Mouse (Mus musculus) cortical plate, adult 2 months (tissue): ENCODE measurements at regions not wholly inside any gene's neighbourhood (a gene's known extent, or its start where the extent isn't known, plus 50 kb on each side); places are given as distances from the start of the nearest gene placed in this dataset.
"Not testable (repeated sequence)": the region's sequence is repeated elsewhere in the genome, so short reads cannot be mapped to it uniquely, and the experiment has no call there.

ENCODE experiments used
- H3K27ac ChIP-seq: fragments of 200-500 bp; 2 replicates; pipeline ENCODE4 v1.5.1; 2012; ENCODE audit warnings: low read length, control low read depth, inconsistent platforms; ENCODE audit not compliant: insufficient read depth
- H3K4me1 ChIP-seq: fragments of 200-500 bp; 2 replicates; pipeline ENCODE4 v1.6.1; 2011; ENCODE audit warnings: low read length; ENCODE audit not compliant: control insufficient read depth, insufficient read depth
- H3K4me3 ChIP-seq: fragments of 200-500 bp; 2 replicates; pipeline ENCODE4 v1.5.1; 2011; ENCODE audit warnings: mild to moderate bottlenecking, low read length, control low read depth; ENCODE audit not compliant: insufficient read depth
- CTCF ChIP-seq: fragments of 200-500 bp; IDR thresholded peaks from 2 replicates; pipeline ENCODE4 v1.5.1; 2011; ENCODE audit warnings: mild to moderate bottlenecking, control low read depth, low read length; ENCODE audit not compliant: insufficient read depth; ENCODE audit errors: extremely low read depth
- POLR2A ChIP-seq: fragments of 200-500 bp; IDR thresholded peaks from 2 replicates; pipeline ENCODE4 v1.6.1; 2011; ENCODE audit warnings: mild to moderate bottlenecking, low read length, control low read depth; ENCODE audit not compliant: insufficient read depth; ENCODE audit errors: extremely low read depth

GRCm38 (mm10) chr2:78024981-78025565, 78.9 kb upstream of the Cwc22 start:
- Histone ChIP-seq H3K27ac (no peak overlapping the region), H3K4me1 (no peaks in the 10 kb centered on the region), H3K4me3 (no peak overlapping the region)
- no peak for TF ChIP-seq POLR2A

DNA sequence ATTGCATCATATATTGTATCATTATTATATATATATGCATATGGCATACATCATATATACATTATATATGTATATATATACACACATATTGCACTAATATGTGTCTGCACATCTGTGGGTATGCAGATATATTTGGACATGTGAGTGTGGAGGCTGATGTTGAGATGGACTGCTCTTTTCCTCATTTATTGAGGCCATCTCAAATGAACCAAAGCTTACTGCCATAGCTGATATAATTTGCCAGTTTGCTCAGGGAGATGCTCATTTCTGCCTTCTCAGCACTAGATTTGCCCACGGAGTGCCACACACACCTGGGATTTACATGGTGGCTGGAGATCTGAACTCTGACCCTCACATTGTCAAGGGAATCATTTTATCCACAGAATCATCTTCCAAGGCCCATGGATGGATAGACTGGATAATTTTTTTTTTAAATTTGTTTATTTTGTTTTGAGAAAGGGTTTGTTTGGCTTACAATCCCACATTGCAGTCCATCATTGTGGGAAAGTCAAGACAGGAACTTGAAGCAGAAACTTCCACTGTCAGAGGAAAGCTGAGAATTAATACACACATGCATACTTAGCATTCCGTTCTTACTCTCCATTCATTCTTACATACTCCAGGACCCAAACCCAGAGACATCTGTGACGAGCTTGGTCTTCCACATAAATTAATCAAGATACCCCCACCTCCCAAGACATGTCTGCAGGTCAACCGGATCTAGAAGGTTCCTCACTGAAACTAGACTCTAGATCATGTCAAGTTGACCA, 77.9 kb upstream of the Cwc22 start:
- no peaks in the 10 kb centered on the region for H3K4me1 ChIP-seq
- TF ChIP-seq CTCF (no peak), POLR2A (no peak)
- H3K27ac ChIP-seq: no peak overlapping the region
- no peak overlapping the region for H3K4me3 ChIP-seq

DNA sequence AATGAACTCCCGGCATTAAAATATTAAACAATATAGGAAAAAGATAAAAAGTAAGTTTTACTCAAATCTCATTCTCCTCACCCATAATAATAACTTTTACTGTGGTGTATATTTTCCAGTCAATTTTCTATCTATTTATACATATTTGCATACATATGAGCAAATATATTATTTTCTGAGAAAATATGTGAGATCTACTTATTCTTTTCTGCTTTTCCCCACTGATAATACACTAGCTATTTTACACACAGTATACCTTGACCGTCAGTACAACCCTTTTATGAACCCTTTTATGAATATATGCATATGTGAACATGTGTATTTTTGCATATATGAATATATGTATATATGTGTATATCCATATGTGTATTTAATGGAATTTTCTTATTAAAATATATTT, 77.2 kb upstream of the Cwc22 start:
- H3K4me1 ChIP-seq: no peaks in the 10 kb centered on the region

DNA sequence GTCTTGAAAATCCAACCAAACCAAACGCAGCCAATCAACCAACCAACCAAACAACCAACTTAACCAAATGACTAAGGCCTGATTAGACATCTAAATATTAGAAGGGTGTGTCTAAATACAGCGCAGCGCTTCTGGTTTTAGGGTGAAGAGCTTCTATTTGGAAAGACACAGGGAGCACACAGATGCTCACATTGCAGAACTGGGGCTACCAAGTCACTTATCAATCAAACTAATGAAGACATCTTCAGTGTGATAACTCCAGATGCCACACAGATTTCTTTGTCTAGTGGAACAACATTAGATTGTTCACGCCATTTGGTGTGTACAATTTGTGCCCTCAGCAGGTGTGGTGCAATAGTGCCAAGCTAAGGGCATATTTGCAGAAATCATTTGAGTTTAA, 76.6 kb upstream of the Cwc22 start:
- Histone ChIP-seq H3K4me1 (no peaks in the 10 kb centered on the region), H3K4me3 (no peak overlapping the region), H3K27ac (no peak overlapping the region)
- no peak for TF ChIP-seq POLR2A
- no peak for TF ChIP-seq CTCF

More for the DNA sequence above, 77.2 kb upstream of the Cwc22 start:
- TF ChIP-seq POLR2A: no peak
- no peak for TF ChIP-seq CTCF
- Histone ChIP-seq H3K4me3 (no peak overlapping the region), H3K27ac (no peak overlapping the region)

DNA sequence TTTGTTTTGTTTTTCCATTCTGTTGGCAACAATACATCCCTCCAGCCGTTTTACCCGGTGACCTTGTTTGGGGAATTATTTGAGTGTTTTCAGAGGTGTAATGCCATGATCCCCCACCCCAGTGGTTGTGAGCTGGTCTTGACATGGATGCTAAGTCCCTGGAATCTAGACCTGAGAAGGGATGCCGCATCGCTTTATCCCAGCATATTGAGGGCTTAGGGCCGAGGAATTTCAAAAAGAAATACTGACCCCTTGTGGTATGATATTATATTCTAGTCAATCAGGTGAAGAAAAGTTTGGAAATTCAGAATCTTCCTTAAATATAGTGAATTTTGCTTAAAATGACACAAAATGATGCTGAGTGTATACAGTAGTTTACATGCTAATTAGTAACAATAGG, 75.7 kb upstream of the Cwc22 start:
- TF ChIP-seq CTCF (peak; percentile 49; the same call in 1 of the 2 replicates), POLR2A (no peak)
- no peak overlapping the region for H3K4me3 ChIP-seq
- H3K4me1 ChIP-seq: no peaks in the 10 kb centered on the region
- no peak overlapping the region for H3K27ac ChIP-seq

GRCm38 (mm10) chr2:78021356-78021900, 75.3 kb upstream of the Cwc22 start:
- Histone ChIP-seq H3K27ac (no peak overlapping the region), H3K4me3 (no peak overlapping the region), H3K4me1 (no peaks in the 10 kb centered on the region)
- TF ChIP-seq POLR2A (no peak), CTCF (no peak)

DNA sequence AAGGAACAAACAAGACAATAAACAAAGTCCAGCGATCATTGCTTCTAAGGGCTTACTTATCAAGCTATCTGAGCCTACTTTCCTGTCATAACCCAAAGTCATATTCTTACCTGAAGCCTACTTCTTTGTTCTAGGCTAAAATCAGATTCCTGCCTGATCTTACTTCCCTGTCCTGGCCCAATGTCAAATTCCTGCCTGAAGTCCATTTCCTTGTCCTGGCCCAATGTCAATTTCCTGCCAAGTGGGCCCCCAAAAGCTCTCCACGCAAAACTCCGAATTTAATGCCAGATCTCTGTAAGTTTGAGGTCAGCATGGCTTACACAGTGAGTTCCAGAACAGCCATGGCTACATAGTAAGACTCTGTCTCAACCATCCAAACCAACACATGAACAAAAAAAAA, 74.3 kb upstream of the Cwc22 start:
- Histone ChIP-seq H3K4me1 (no peaks in the 10 kb centered on the region), H3K27ac (no peak overlapping the region), H3K4me3 (no peak overlapping the region)
- TF ChIP-seq POLR2A (no peak), CTCF (no peak)

DNA sequence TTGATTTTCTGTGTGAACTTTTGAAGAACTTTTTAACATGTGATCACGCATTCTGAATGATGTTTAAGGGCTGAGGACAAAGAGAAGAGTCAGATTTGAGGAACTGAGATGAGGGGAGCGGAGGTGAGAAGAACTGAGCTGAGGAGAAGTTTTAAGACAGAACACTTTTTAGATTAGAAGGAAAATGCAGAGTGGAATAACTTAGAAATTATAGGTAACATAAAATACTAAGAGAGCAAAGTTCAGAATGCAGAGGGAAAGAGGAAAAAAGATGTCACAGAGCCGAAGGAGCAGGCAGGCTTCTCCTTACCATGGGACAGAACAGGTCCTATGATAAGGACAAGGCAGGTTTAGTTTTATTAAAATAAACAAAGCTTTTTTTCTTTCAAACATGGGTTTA, 73.7 kb upstream of the Cwc22 start:
- TF ChIP-seq POLR2A (no peak), CTCF (no peak)
- no peak overlapping the region for H3K27ac ChIP-seq

GRCm38 (mm10) chr2:78012441-78012840, 66.3 kb upstream of the Cwc22 start:
- H3K27ac ChIP-seq, H3K4me1 ChIP-seq, H3K4me3 ChIP-seq: not testable (repeated sequence)

More for the DNA sequence above, 73.7 kb upstream of the Cwc22 start:
- H3K4me3 ChIP-seq: no peak overlapping the region
- no peaks in the 10 kb centered on the region for H3K4me1 ChIP-seq

DNA sequence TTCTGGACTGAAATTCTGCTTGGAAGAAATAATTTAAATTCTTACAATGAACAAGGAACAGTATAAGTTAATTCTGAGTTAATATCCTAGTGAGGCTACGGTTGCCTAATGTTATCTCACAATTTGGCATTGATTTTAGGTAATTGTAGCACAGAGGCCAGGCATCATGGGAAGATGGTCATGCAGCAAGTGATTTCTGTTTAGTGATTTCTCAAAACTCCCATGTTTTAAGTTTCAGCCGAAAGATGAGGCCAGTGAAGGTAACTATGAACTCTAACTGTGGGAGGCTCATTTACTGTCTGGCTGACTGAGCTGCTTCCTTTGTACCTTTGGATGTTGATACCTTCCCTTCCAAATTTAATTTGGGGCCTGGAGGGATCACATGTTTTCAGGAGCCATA, 65.6 kb upstream of the Cwc22 start:
- Histone ChIP-seq H3K4me1 (no peaks in the 10 kb centered on the region), H3K4me3 (no peak overlapping the region), H3K27ac (no peak overlapping the region)

More for the DNA sequence above, 65.6 kb upstream of the Cwc22 start:
- no peak for TF ChIP-seq CTCF
- TF ChIP-seq POLR2A: no peak
